Mouse (Mus musculus): ENCODE results near the gene Zbtb40.

Zbtb40 gene

GRCm38 (mm10) chr4:136981993-136982695 is 66.5 kb downstream of the Zbtb40 start:
- in situ Hi-C loops (cut with MboI; ENCODE audit: unreplicated experiment in 2 of 2) = no loop called here

- in situ Hi-C loops (cut with MboI; ENCODE audit: unreplicated experiment in 2 of 2) = no loop called here
These were observed 67.3 kb downstream of the Zbtb40 start for GRCm38 (mm10) chr4:136981347-136981746.

- in situ Hi-C loops (cut with MboI; ENCODE audit: unreplicated experiment in 2 of 2) = no loop called here
These were observed 67.7 kb downstream of the Zbtb40 start for GRCm38 (mm10) chr4:136980921-136981320.

- in situ Hi-C loops (cut with MboI; ENCODE audit: unreplicated experiment in 2 of 2) = no loop called here
These were observed 71.4 kb downstream of the Zbtb40 start for GRCm38 (mm10) chr4:136977244-136977643.

GRCm38 (mm10) chr4:136970939-136971338 is 77.7 kb downstream of the Zbtb40 start:
- in situ Hi-C loops (cut with MboI; ENCODE audit: unreplicated experiment in 2 of 2) = no loop called here

- in situ Hi-C loops (cut with MboI; ENCODE audit: unreplicated experiment in 2 of 2) = no loop called here
These were observed 78.9 kb downstream of the Zbtb40 start for GRCm38 (mm10) chr4:136969503-136970276.

- in situ Hi-C loops (cut with MboI; ENCODE audit: unreplicated experiment in 2 of 2) = no loop called here
These were observed 79.5 kb downstream of the Zbtb40 start for GRCm38 (mm10) chr4:136969096-136969495.

- in situ Hi-C loops (cut with MboI; ENCODE audit: unreplicated experiment in 2 of 2) = no loop called here
These were observed 81.1 kb downstream of the Zbtb40 start for GRCm38 (mm10) chr4:136967511-136967910.

- in situ Hi-C loops (cut with MboI; ENCODE audit: unreplicated experiment in 2 of 2) = no loop called here
These were observed 81.9 kb downstream of the Zbtb40 start for GRCm38 (mm10) chr4:136966493-136967390.

GRCm38 (mm10) chr4:136964990-136965421 is 83.6 kb downstream of the Zbtb40 start:
- in situ Hi-C loops (cut with MboI; ENCODE audit: unreplicated experiment in 2 of 2) = no loop called here

GRCm38 (mm10) chr4:136962447-136962846 is 86.2 kb downstream of the Zbtb40 start:
- in situ Hi-C loops (cut with MboI; ENCODE audit: unreplicated experiment in 2 of 2) = no loop called here

- in situ Hi-C loops (cut with MboI; ENCODE audit: unreplicated experiment in 2 of 2) = no loop called here
These were observed 86.8 kb downstream of the Zbtb40 start for GRCm38 (mm10) chr4:136961642-136962285.

- in situ Hi-C loops (cut with MboI; ENCODE audit: unreplicated experiment in 2 of 2) = no loop called here
These were observed 88.0 kb downstream of the Zbtb40 start for GRCm38 (mm10) chr4:136960581-136960980.

GRCm38 (mm10) chr4:136960068-136960467 is 88.5 kb downstream of the Zbtb40 start:
- in situ Hi-C loops (cut with MboI; ENCODE audit: unreplicated experiment in 2 of 2) = no loop called here

- in situ Hi-C loops (cut with MboI; ENCODE audit: unreplicated experiment in 2 of 2) = no loop called here
These were observed 91.7 kb downstream of the Zbtb40 start, which contains the start of gene Epha8 for GRCm38 (mm10) chr4:136956751-136957446. Gene Epha8 (minus strand): TSS chr4:136956816.

GRCm38 (mm10) chr4:136954562-136954961 is 94.0 kb downstream of the Zbtb40 start:
- in situ Hi-C loops (cut with MboI; ENCODE audit: unreplicated experiment in 2 of 2) = no loop called here

- in situ Hi-C loops (cut with MboI; ENCODE audit: unreplicated experiment in 2 of 2) = no loop called here
These were observed 99.2 kb downstream of the Zbtb40 start for GRCm38 (mm10) chr4:136949266-136949989.

- in situ Hi-C loops (cut with MboI; ENCODE audit: unreplicated experiment in 2 of 2) = no loop called here
These were observed 103.2 kb downstream of the Zbtb40 start for GRCm38 (mm10) chr4:136945397-136945796.
